Mouse (Mus musculus): Measurements from ENCODE around the gene Rtl6. TPM values are rescaled to one million over a fixed set of nuclear protein-coding genes. Genes with fewer than 3 reads are reported as not detected.

Gene Rtl6
- total RNA-seq, 2 experiments from 2014 or later, result 66.8 to 67.4 TPM

DNA sequence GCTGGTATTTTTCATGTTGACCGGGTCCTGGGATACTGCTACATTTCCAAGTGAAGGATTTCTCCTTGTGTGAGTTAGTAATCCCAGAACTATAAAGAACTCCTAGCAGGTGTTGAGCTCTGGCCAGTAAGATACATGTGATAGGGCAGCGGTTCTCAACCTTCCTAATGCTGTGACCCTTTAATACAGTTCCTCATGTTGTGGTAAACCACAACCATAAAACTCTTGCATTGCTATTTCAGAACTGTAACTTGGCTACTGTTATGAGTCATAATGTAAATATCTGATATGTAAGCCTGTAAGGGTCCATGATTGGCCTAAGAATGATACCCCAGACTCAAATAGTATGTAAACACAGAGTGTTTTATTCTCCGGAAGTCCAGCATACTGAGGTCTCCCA is 11.6 kb downstream of the Rtl6 start:
- no peak for DNase-seq (ENCODE audit: extremely low spot score in 1 of 2, low spot score in 2 of 2)
- intact Hi-C loops (cut with DNase I), result no loop called here

DNA sequence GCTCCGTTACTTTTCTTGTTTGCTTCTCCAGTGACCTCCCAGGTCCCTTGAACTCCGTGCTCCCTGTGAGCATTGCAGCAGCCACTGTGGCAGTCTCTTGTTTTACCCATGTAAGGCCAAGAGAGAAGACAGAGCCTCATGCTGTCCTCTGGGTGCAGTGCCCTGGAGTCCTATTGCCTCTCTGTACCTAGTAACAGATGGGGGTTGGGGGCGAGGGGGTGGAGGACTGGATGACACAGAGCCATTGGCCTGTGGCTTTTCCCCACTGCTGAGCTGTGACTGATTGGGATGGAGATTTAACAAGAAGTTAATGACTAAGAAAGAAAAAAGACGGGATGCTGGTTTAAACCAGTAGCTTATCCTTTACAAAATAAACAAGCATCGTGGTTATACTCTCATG is 16.4 kb downstream of the Rtl6 start:
- no peak for DNase-seq (ENCODE audit: extremely low spot score in 1 of 2, low spot score in 2 of 2)
- intact Hi-C loops (cut with DNase I), result no loop called here

- no peak for DNase-seq (ENCODE audit: extremely low spot score in 1 of 2, low spot score in 2 of 2)
- intact Hi-C loops (cut with DNase I), result no loop called here
Observed at GRCm38 (mm10) chr15:84538974-84539588, 18.5 kb downstream of the Rtl6 start.

GRCm38 (mm10) chr15:84537117-84537516 is 20.5 kb downstream of the Rtl6 start:
- intact Hi-C loops (cut with DNase I), result no loop called here

DNA sequence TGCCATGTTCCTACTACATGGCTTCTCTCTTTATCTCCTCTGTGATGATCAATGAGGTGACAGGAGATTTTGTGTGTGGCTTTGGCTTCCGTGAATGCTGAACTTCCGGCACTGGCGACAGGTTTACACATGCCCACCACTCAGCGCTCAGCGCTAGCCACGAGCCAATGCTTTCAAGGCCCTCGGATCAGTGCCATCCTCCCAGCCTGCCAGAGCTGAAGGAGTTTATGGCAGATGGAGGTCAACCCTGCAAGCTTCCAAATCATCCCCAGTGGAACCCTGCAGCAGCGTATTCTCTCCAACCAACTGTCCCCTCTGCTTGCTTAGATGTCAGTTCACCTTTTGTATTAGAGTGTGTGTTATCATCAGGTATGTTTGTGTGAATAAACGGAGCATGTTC is 21.0 kb downstream of the Rtl6 start:
- DNase-seq (ENCODE audit: extremely low spot score in 1 of 2, low spot score in 2 of 2), result no peak
- intact Hi-C loops (cut with DNase I), result no loop called here

More at GRCm38 (mm10) chr15:84537117-84537516, 20.5 kb downstream of the Rtl6 start:
- DNase-seq (ENCODE audit: extremely low spot score in 1 of 2, low spot score in 2 of 2), result no peak

GRCm38 (mm10) chr15:84535953-84536352 is 21.7 kb downstream of the Rtl6 start:
- DNase-seq (ENCODE audit: extremely low spot score in 1 of 2, low spot score in 2 of 2), result no peak
- intact Hi-C loops (cut with DNase I), result no loop called here

GRCm38 (mm10) chr15:84532211-84532610 is 25.4 kb downstream of the Rtl6 start:
- intact Hi-C loops (cut with DNase I), result no loop called here
- DNase-seq (ENCODE audit: extremely low spot score in 1 of 2, low spot score in 2 of 2), result no peak

- DNase-seq (ENCODE audit: extremely low spot score in 1 of 2, low spot score in 2 of 2), result peak in 1 of 2 experiments; percentile 39
- intact Hi-C loops (cut with DNase I), result no loop called here
Observed at GRCm38 (mm10) chr15:84531535-84531934, 26.1 kb downstream of the Rtl6 start.

DNA sequence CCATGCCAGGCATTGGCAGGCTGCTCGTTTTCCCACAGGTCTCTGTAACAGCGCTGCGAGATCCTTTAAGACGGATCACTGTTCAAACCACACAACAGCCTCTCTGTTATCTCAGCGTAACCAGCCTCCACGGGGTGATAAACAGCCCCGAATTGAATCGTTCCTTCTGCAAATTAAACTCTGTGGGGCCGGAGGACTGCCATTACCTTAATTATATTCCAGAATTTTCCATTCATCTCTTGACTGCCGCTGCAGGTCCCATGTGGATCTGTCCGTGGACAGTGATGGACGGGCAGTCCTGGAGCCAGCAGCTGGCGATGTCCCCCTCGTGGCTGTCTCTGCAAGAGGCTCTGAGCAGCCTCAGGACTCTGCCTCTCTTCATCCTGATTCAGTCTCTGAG is 30.7 kb downstream of the Rtl6 start:
- no peak for DNase-seq (ENCODE audit: extremely low spot score in 1 of 2, low spot score in 2 of 2)
- intact Hi-C loops (cut with DNase I), result no loop called here

DNA sequence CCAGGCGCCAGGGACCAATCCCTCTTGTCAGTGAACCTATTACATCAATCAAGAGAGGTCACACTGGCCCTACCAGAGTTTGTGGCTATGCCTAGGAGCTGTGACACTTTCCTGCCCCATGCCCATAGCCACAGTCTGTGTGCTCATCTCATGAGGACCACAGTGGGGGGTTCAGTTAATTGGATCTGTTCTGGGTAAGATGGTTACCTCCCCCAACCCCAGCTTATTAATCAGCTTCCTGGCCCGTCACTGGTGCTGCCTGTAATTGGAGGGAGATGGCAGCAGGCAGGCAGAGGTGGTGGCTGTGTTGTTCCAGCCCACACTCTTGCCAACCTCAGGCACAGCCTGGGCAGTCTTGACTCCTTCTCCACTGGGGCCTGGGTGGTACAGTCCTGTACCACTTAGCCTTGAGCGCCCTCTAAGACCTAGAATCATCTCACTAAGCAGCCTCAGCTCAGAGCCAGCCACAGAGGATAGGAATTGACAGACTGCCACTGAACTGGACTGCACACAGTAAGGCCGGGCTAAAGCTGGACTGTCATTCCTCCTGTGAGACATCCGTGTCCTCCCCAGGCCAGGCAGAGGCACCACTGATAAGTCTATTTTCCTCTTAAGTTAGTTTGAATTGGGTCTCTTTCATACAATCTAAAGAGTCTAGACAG is 32.3 kb downstream of the Rtl6 start:
- intact Hi-C loops (cut with DNase I), result no loop called here
- no peak for DNase-seq (ENCODE audit: extremely low spot score in 1 of 2, low spot score in 2 of 2)

GRCm38 (mm10) chr15:84522953-84523689 is 34.5 kb downstream of the Rtl6 start:
- DNase-seq (ENCODE audit: extremely low spot score in 1 of 2, low spot score in 2 of 2), result no peak
- intact Hi-C loops (cut with DNase I), result no loop called here

GRCm38 (mm10) chr15:84521486-84521885 is 36.1 kb downstream of the Rtl6 start:
- intact Hi-C loops (cut with DNase I), result no loop called here
- no peak for DNase-seq (ENCODE audit: extremely low spot score in 1 of 2, low spot score in 2 of 2)

DNA sequence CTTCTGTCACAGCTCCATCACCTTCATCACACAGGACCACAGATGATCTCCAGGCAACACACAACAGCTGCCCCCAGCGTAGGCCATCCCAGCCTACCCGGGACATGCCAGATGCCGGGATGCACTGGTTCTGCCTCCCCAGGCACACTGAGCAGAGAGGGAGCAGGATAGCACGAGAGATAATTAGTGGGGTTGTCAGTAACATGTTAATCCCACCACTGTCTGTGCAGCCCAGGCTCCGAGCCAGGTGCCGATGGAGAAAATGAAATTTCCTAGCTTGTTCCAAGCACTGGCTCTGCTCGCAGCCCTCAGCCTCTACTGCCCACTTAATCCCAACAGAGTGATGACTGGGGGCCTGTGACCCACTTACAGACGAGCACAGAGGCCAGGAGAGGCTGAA is 39.1 kb downstream of the Rtl6 start:
- DNase-seq (ENCODE audit: extremely low spot score in 1 of 2, low spot score in 2 of 2), result no peak
- intact Hi-C loops (cut with DNase I), result no loop called here

DNA sequence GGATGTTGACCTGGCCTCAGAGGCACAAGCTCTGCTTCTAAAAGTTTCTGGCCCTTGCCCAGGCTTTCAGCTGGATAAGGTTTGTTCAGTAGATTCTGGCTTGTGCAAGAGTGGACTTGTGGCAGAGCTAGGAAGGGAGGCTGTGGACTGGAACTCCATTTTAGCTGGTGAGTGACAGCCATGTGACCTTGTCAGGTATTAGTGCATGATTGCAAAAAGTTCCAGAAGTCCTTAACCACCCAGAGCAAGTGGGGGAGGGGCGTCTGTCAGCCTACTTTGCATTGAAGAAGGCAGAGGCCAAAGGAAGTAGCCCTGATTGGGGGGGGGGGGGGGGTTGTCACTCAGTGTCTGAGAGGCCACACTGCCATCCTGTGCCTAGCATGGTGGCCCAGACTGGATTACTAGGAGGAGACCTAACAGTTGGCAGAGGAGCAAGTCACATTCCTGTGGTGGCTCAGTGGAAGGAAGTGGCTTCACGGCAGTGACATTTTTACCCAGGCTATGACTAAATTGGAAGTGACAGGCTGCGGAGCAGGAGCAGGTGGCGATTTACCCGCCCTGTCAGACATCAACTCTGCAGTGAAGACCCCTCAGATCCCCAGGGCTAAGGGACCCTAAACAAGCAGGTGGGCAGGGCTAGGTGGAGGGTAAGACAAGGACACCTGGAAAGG is 44.9 kb downstream of the Rtl6 start:
- intact Hi-C loops (cut with DNase I), result no loop called here
- peak in 1 of 2 experiments; percentile 45 for DNase-seq (ENCODE audit: extremely low spot score in 1 of 2, low spot score in 2 of 2)

DNA sequence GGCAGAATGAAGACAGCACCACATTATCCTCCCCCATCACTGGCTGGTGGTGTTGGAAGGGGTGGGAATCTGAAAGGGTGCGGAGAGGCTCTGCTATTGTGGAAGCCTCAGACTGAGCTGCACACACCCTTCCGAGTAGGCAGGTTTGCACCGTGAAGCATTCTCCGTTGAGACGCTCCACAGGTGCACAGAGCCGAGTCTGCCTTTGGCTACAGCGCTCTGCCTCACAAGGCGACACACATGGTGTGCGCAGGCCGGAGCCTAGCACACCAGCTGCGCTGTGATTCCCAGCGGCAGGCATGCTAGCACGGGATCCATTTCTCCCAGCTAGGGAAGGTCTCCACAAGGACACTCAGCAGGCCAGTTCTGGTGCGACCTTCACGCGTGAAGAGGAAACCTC is 47.6 kb downstream of the Rtl6 start:
- peak in 1 of 2 experiments; percentile 45 for DNase-seq (ENCODE audit: extremely low spot score in 1 of 2, low spot score in 2 of 2)
- intact Hi-C loops (cut with DNase I), result no loop called here

GRCm38 (mm10) chr15:84509161-84509560 is 48.5 kb downstream of the Rtl6 start:
- no peak for DNase-seq (ENCODE audit: extremely low spot score in 1 of 2, low spot score in 2 of 2)
- intact Hi-C loops (cut with DNase I), result no loop called here

- intact Hi-C loops (cut with DNase I), result no loop called here
- DNase-seq (ENCODE audit: extremely low spot score in 1 of 2, low spot score in 2 of 2), result peak in 1 of 2 experiments; percentile 45
Observed at GRCm38 (mm10) chr15:84506026-84506425, 51.6 kb downstream of the Rtl6 start.

DNA sequence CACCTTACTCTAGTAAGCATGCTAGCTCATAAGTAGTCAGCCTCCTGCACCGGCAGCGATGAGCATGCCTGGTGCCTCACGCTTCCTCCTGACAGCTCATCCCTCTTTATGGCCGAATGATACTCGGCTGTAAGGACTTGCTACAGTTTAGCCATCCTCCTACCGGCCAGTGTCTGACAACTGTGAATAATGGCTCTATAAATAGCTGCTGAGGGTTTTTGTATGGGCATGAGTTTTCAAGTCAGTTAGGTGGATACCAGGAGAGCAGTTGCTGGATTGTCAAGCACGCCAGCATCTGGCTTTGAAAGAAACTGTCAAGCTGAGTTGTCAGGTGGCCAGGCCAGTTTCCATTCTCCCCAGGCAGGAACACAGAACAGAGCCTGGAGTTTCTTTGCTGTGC is 52.7 kb downstream of the Rtl6 start:
- intact Hi-C loops (cut with DNase I), result no loop called here
- no peak for DNase-seq (ENCODE audit: extremely low spot score in 1 of 2, low spot score in 2 of 2)
